Mouse (Mus musculus): ENCODE measurements around the gene Pxk. TPM values are rescaled to one million over a fixed set of nuclear protein-coding genes. Genes with fewer than 3 reads are reported as not detected.

Pxk gene
- polyA plus RNA-seq, 2 experiments, result 35.4 to 36.4 TPM

- no peak for TF ChIP-seq POLR2A (IDR thresholded peaks at IDR 0.05; ENCODE audit: borderline replicate concordance, extremely low read depth, insufficient read depth, insufficient read length)
- Histone ChIP-seq H3K4me3 (replicated peaks; ENCODE audit: low read length) (no peak overlapping the region), H3K9me3 (ENCODE audit: control insufficient read depth, low read length) (no peaks in the 10 kb centered on the region), H3K9ac (ENCODE audit: low read depth, low read length, severe bottlenecking) (no peak overlapping the region), H3K4me1 (ENCODE audit: control insufficient read depth, insufficient read depth, low read length) (no peaks in the 10 kb centered on the region), H3K36me3 (ENCODE audit: control insufficient read depth, insufficient read depth, low read length) (peaks cover 26% of the 10 kb centered on the region), H3K27me3 (ENCODE audit: control insufficient read depth, insufficient read depth, low read length) (no peaks in the 10 kb centered on the region), H3K27ac (replicated peaks; ENCODE audit: low read depth, low read length) (no peak overlapping the region), H3K4me2 (replicated peaks; ENCODE audit: low read depth, low read length, severe bottlenecking) (no peak overlapping the region)
- 79% methylated on average over 13 of the region's 13 CpGs for WGBS
- no peak for ATAC-seq (ENCODE audit: low FRiP score, low read depth)
- DNase-seq (ENCODE audit: low spot score), result no peak
These were observed 47.9 kb downstream of the Pxk start for GRCm38 (mm10) chr14:8145594-8146558.

GRCm38 (mm10) chr14:8146611-8147223, 48.7 kb downstream of the Pxk start:
- H3K27me3 ChIP-seq (ENCODE audit: control insufficient read depth, insufficient read depth, low read length), result no peaks in the 10 kb centered on the region
- no peak overlapping the region for H3K4me3 ChIP-seq (replicated peaks; ENCODE audit: low read length)
- H3K9ac ChIP-seq (ENCODE audit: low read depth, low read length, severe bottlenecking), result no peak overlapping the region
- no peaks in the 10 kb centered on the region for H3K9me3 ChIP-seq (ENCODE audit: control insufficient read depth, low read length)
- peaks cover 26% of the 10 kb centered on the region for H3K36me3 ChIP-seq (ENCODE audit: control insufficient read depth, insufficient read depth, low read length)
- DNase-seq (ENCODE audit: low spot score) (no peak), ATAC-seq (ENCODE audit: low FRiP score, low read depth) (no peak)
- H3K4me1 ChIP-seq (ENCODE audit: control insufficient read depth, insufficient read depth, low read length), result no peaks in the 10 kb centered on the region
- no peak overlapping the region for H3K27ac ChIP-seq (replicated peaks; ENCODE audit: low read depth, low read length)
- no peak for TF ChIP-seq POLR2A (IDR thresholded peaks at IDR 0.05; ENCODE audit: borderline replicate concordance, extremely low read depth, insufficient read depth, insufficient read length)
- no peak overlapping the region for H3K4me2 ChIP-seq (replicated peaks; ENCODE audit: low read depth, low read length, severe bottlenecking)
- 84% methylated on average over 10 of the region's 11 CpGs for WGBS

GRCm38 (mm10) chr14:8148842-8149241, 50.8 kb downstream of the Pxk start:
- no peak overlapping the region for H3K27ac ChIP-seq (replicated peaks; ENCODE audit: low read depth, low read length)
- H3K27me3 ChIP-seq (ENCODE audit: control insufficient read depth, insufficient read depth, low read length), result no peaks in the 10 kb centered on the region
- H3K9ac ChIP-seq (ENCODE audit: low read depth, low read length, severe bottlenecking), result no peak overlapping the region
- no peak for ATAC-seq (ENCODE audit: low FRiP score, low read depth)
- no peaks in the 10 kb centered on the region for H3K4me1 ChIP-seq (ENCODE audit: control insufficient read depth, insufficient read depth, low read length)
- no peak for DNase-seq (ENCODE audit: low spot score)
- WGBS, result 78% methylated on average over 8 of the region's 8 CpGs
- H3K9me3 ChIP-seq (ENCODE audit: control insufficient read depth, low read length), result no peaks in the 10 kb centered on the region
- peaks cover 30% of the 10 kb centered on the region for H3K36me3 ChIP-seq (ENCODE audit: control insufficient read depth, insufficient read depth, low read length)
- H3K4me3 ChIP-seq (replicated peaks; ENCODE audit: low read length), result no peak overlapping the region
- no peak overlapping the region for H3K4me2 ChIP-seq (replicated peaks; ENCODE audit: low read depth, low read length, severe bottlenecking)
- no peak for TF ChIP-seq POLR2A (IDR thresholded peaks at IDR 0.05; ENCODE audit: borderline replicate concordance, extremely low read depth, insufficient read depth, insufficient read length)

GRCm38 (mm10) chr14:8151757-8152156, 53.7 kb downstream of the Pxk start:
- ATAC-seq (ENCODE audit: low FRiP score, low read depth) (no peak), DNase-seq (ENCODE audit: low spot score) (no peak)
- H3K4me3 ChIP-seq (replicated peaks; ENCODE audit: low read length), result no peak overlapping the region
- H3K4me2 ChIP-seq (replicated peaks; ENCODE audit: low read depth, low read length, severe bottlenecking), result no peak overlapping the region
- H3K9me3 ChIP-seq (ENCODE audit: control insufficient read depth, low read length), result no peaks in the 10 kb centered on the region
- no peak overlapping the region for H3K27ac ChIP-seq (replicated peaks; ENCODE audit: low read depth, low read length)
- H3K9ac ChIP-seq (ENCODE audit: low read depth, low read length, severe bottlenecking), result no peak overlapping the region
- WGBS, result 94% methylated on average over 5 of the region's 5 CpGs
- H3K4me1 ChIP-seq (ENCODE audit: control insufficient read depth, insufficient read depth, low read length), result no peaks in the 10 kb centered on the region
- no peak for TF ChIP-seq POLR2A (IDR thresholded peaks at IDR 0.05; ENCODE audit: borderline replicate concordance, extremely low read depth, insufficient read depth, insufficient read length)
- H3K27me3 ChIP-seq (ENCODE audit: control insufficient read depth, insufficient read depth, low read length), result no peaks in the 10 kb centered on the region
- peaks cover 20% of the 10 kb centered on the region; the same call in 1 of the 2 replicates for H3K36me3 ChIP-seq (ENCODE audit: control insufficient read depth, insufficient read depth, low read length)

GRCm38 (mm10) chr14:8154072-8154471, 56.1 kb downstream of the Pxk start:
- WGBS, result 74% methylated on average over 3 of the region's 3 CpGs
- Histone ChIP-seq H3K4me3 (replicated peaks; ENCODE audit: low read length) (no peak overlapping the region), H3K27ac (replicated peaks; ENCODE audit: low read depth, low read length) (no peak overlapping the region), H3K9ac (ENCODE audit: low read depth, low read length, severe bottlenecking) (no peak overlapping the region), H3K27me3 (ENCODE audit: control insufficient read depth, insufficient read depth, low read length) (no peaks in the 10 kb centered on the region), H3K36me3 (ENCODE audit: control insufficient read depth, insufficient read depth, low read length) (peaks cover 19% of the 10 kb centered on the region; the same call in 1 of the 2 replicates), H3K4me2 (replicated peaks; ENCODE audit: low read depth, low read length, severe bottlenecking) (no peak overlapping the region), H3K9me3 (ENCODE audit: control insufficient read depth, low read length) (no peaks in the 10 kb centered on the region), H3K4me1 (ENCODE audit: control insufficient read depth, insufficient read depth, low read length) (no peaks in the 10 kb centered on the region)
- no peak for TF ChIP-seq POLR2A (IDR thresholded peaks at IDR 0.05; ENCODE audit: borderline replicate concordance, extremely low read depth, insufficient read depth, insufficient read length)
- ATAC-seq (ENCODE audit: low FRiP score, low read depth) (no peak), DNase-seq (ENCODE audit: low spot score) (no peak)

Measured in limb, embryonic 14.5 days (tissue).